Mouse (Mus musculus): ENCODE results near the gene Leng9. TPM values are rescaled to one million over a fixed set of nuclear protein-coding genes. Genes with fewer than 3 reads are reported as not detected.

The Leng9 gene
- total and polyA plus RNA-seq, 3 experiments: 1.5 to 1.7 TPM; not detected in 1

DNA sequence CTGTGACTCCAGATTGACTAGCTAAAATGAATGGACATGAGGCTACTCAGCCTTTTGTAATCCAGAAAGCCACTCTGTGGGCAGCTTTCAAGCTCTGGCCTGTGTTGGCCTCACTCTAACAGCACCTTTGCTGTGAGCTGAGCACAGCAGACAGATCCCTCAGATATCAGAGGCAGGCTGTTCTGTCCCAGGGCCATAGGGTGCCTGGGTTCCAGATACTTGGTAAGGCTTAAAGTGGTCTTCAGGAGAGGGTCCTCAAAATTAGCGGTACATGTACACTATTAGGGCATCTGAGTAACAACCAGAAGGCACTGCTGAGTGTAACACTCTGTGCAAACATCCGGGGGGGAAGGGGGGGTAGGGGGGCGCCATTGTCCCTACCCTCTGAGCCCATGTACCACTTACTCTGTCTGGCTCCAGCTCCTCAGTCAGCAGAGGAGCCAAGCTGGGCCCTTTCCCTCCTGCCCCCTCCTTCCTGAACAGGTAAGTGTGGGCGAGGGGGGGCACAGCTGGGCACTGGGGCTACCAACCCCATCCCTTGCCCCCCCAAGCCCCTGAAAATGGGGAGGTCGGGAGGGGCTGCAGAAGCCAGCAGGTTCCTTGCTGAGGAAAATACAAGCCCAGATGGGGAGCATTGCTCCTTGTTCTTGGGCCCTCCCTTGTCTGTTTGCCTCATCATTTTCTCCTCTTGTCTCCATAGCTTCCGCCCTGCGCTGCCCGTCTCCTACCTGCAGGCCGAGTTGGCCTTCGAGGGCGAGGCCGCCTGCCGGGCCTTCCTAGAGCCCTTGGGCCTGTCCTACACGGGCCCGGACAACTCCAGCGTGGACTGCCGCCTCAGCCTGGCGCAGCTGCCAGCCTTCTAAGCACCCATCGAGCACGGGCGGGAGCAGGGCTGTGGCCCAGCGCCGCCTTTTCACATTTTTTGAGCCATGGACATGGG is 3.7 kb downstream of the Leng9 start:
- H3K36me3 ChIP-seq (ENCODE audit: control insufficient read depth in 1 of 2, insufficient read depth in 2 of 2, low read length in 2 of 2): peaks cover 3 to 4% of the 10 kb centered on the region in 2 experiments; a peak in 2 of 4 replicates
- no peak overlapping the region for H3K4me3 ChIP-seq (ENCODE audit: control insufficient read depth in 1 of 2, insufficient read depth in 1 of 2, low read depth in 2 of 2, low read length in 2 of 2)
- H3K27ac ChIP-seq (ENCODE audit: control insufficient read depth, low read depth, low read length): no peak overlapping the region
- DNase-seq (ENCODE audit: low read depth, low spot score): no peak
- H3K27me3 ChIP-seq (ENCODE audit: control insufficient read depth in 1 of 2, insufficient read depth in 2 of 2, low read length in 2 of 2): no peaks in the 10 kb centered on the region
- TF ChIP-seq MYB (IDR thresholded peaks at IDR 0.05; ENCODE audit: low read depth, low read length) (no peak), NRF1 (IDR thresholded peaks at IDR 0.05; ENCODE audit: insufficient read depth, low read depth, low read length, poor library complexity, severe bottlenecking) (no peak), POLR2A (IDR thresholded peaks at IDR 0.05; ENCODE audit: control insufficient read depth in 1 of 2, insufficient read depth in 1 of 2, low read depth in 1 of 2, low read length in 2 of 2, poor library complexity in 1 of 2) (no peak), ZNF384 (IDR thresholded peaks at IDR 0.05; ENCODE audit: low read depth, low read length) (no peak), BHLHE40 (IDR thresholded peaks at IDR 0.05; ENCODE audit: borderline replicate concordance, low read depth, low read length) (no peak), USF2 (IDR thresholded peaks at IDR 0.05; ENCODE audit: borderline replicate concordance in 1 of 2, insufficient read depth in 1 of 2, low read depth in 1 of 2, low read length in 2 of 2) (no peak), ELF1 (IDR thresholded peaks at IDR 0.05; ENCODE audit: low read depth, low read length) (no peak), MYC (IDR thresholded peaks at IDR 0.05; ENCODE audit: low read depth, low read length) (no peak), SMC3 (IDR thresholded peaks at IDR 0.05; ENCODE audit: low read depth, low read length) (no peak), ETS1 (IDR thresholded peaks at IDR 0.05; ENCODE audit: low read depth, low read length) (no peak), GATA1 (IDR thresholded peaks at IDR 0.05; ENCODE audit: low read depth, low read length) (no peak)
- peaks cover 0 to 9% of the 10 kb centered on the region in 2 experiments; a peak in 1 of 4 replicates for H3K4me1 ChIP-seq (ENCODE audit: control insufficient read depth in 1 of 2, insufficient read depth in 2 of 2, low read length in 2 of 2)
- no peaks in the 10 kb centered on the region for H3K9me3 ChIP-seq (replicated peaks; ENCODE audit: insufficient read depth, low read length)
- H3K79me2 ChIP-seq (ENCODE audit: control insufficient read depth, insufficient read depth, low read length, poor library complexity): peaks cover 4% of the 10 kb centered on the region; the same call in 1 of the 2 replicates
- no peak overlapping the region for H3K9ac ChIP-seq (ENCODE audit: control insufficient read depth, low read depth, low read length, poor library complexity, severe bottlenecking)

DNA sequence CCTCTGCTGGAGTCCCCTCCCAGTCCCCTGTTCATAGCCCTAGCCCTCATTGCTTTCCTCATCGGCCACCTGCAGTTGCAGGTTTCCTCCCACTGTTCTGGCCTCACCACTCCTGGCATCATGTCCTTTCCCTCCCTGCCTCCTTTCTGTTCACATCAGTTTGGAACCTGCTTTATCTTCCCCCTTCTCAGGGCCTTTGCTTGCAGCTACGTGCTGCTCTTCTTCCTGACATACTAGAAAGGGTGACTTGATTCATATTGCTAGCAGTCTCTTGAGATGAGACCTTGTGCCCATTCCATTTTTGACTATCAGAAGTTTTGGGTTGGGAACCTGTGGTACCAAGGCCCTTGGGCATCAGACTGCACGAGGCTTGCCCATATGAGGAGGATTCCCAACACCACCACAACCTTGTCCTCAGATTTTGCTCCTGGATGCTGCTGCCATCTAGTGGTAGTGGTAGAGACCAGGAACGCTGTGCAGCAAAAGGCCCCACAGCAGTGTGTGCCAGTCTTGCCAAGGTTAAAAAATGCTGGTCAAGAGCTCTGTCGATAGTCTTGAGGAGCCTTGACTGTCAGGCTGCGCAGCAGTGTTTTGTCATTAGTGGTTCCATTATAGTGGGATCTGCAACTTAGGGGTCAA is 4.5 kb downstream of the Leng9 start:
- Histone ChIP-seq H3K27ac (ENCODE audit: control insufficient read depth, low read depth, low read length) (no peak overlapping the region), H3K4me3 (ENCODE audit: control insufficient read depth in 1 of 2, insufficient read depth in 1 of 2, low read depth in 2 of 2, low read length in 2 of 2) (no peak overlapping the region), H3K4me1 (ENCODE audit: control insufficient read depth in 1 of 2, insufficient read depth in 2 of 2, low read length in 2 of 2) (peaks cover 0 to 5% of the 10 kb centered on the region in 2 experiments; a peak in 1 of 4 replicates), H3K36me3 (ENCODE audit: control insufficient read depth in 1 of 2, insufficient read depth in 2 of 2, low read length in 2 of 2) (peaks cover 3 to 5% of the 10 kb centered on the region in 2 experiments; a peak in 2 of 4 replicates), H3K79me2 (ENCODE audit: control insufficient read depth, insufficient read depth, low read length, poor library complexity) (peaks cover 4% of the 10 kb centered on the region; the same call in 1 of the 2 replicates), H3K9ac (ENCODE audit: control insufficient read depth, low read depth, low read length, poor library complexity, severe bottlenecking) (no peak overlapping the region), H3K27me3 (ENCODE audit: control insufficient read depth in 1 of 2, insufficient read depth in 2 of 2, low read length in 2 of 2) (no peaks in the 10 kb centered on the region), H3K9me3 (replicated peaks; ENCODE audit: insufficient read depth, low read length) (no peaks in the 10 kb centered on the region)
- peak; percentile 62 for DNase-seq (ENCODE audit: low read depth, low spot score)
- no peak for TF ChIP-seq POLR2A (IDR thresholded peaks at IDR 0.05; ENCODE audit: control insufficient read depth in 1 of 2, insufficient read depth in 1 of 2, low read depth in 1 of 2, low read length in 2 of 2, poor library complexity in 1 of 2)
- TF ChIP-seq RAD21 (IDR thresholded peaks at IDR 0.05; ENCODE audit: low read depth, low read length): peak; percentile 51
- TF ChIP-seq CTCF (IDR thresholded peaks at IDR 0.05 in 2 of 3, conservative IDR thresholded peaks at IDR 0.05 in 1 of 3; ENCODE audit: control insufficient read depth in 1 of 3, insufficient read depth in 1 of 3, low read depth in 2 of 3, low read length in 3 of 3, poor library complexity in 1 of 3, severe bottlenecking in 1 of 3): peak; percentile 74 to 90 (median 76)
- no peak for TF ChIP-seq ELF1 (IDR thresholded peaks at IDR 0.05; ENCODE audit: low read depth, low read length)
- no peak for TF ChIP-seq TBP (IDR thresholded peaks at IDR 0.05; ENCODE audit: low read depth, low read length)
- peak; percentile 59 for TF ChIP-seq SMC3 (IDR thresholded peaks at IDR 0.05; ENCODE audit: low read depth, low read length)
- TF ChIP-seq USF1 (IDR thresholded peaks at IDR 0.05; ENCODE audit: low read depth, low read length): no peak
- no peak for TF ChIP-seq E2F4 (IDR thresholded peaks at IDR 0.05; ENCODE audit: borderline replicate concordance, low read depth, low read length)

All from MEL (cell line).